Mouse (Mus musculus) 3T3-L1 (cell line): ENCODE data around the gene Zdhhc25.

Experiments used
- DNase-seq: peaks from one replicate; pipeline ENCODE4 v3.0.0-alpha.2; 2015; ENCODE audit warnings: low read depth, low spot score

Gene Zdhhc25

DNA sequence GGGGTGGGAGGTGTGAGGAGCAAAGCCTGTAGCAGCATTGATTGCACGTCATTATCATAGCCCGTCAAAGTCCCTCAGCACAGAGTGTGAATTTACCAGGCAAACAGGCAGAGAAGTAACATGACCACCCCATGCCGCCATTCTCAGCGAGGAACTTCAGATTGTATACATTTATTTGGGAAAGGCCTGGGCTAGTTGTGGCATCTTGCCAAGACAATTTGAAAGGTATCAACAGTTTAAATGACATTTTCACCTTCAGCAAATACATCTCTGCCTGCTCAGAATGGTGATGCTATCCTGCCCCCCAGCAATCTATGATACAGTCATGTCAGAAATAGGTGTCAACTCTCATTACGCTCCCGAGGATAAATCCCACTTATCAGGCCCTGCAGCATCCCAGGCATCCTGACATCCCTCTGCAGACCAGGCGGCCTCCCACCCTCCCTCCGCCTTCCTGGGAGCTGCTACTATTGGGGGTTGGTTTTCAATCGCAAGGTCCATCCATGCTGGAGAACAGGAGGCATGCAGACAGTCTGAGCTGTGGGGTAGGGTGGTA lies 28.8 kb downstream of the Zdhhc25 start:
- DNase-seq: no peak

GRCm38 (mm10) chr15:88635205-88635604 lies 35.1 kb downstream of the Zdhhc25 start:
- DNase-seq: no peak

DNA sequence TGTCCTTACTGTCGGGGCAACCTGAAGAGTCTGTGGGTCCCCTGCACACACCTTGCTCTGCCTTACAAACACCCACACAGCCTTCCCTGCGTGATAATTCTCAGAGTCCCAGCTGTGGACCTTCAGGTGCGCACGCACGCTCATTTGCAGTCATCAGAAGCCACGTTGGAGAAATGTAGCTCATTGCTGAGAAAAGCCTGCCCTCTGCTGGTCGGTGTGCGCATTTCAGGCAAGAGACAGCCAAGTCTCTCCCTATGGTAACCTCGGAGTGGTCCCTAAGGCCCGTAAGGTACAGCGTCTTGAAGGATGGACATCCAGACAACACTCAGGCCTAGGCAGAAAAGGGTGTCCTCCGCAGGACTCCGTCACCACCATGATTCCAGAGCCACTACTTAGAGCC lies 50.9 kb downstream of the Zdhhc25 start:
- peak; percentile 65 for DNase-seq
